Mouse (Mus musculus) hindlimb bud, embryonic 11.5 days (tissue): ENCODE results near the gene Vmn1r236.

ENCODE experiments used
- DNase-seq: peaks from one replicate; pipeline ENCODE4 v3.0.0-alpha.2; 2012; ENCODE audit warnings: low read depth, low spot score; ENCODE audit errors: extremely low spot score

Gene Vmn1r236

DNA sequence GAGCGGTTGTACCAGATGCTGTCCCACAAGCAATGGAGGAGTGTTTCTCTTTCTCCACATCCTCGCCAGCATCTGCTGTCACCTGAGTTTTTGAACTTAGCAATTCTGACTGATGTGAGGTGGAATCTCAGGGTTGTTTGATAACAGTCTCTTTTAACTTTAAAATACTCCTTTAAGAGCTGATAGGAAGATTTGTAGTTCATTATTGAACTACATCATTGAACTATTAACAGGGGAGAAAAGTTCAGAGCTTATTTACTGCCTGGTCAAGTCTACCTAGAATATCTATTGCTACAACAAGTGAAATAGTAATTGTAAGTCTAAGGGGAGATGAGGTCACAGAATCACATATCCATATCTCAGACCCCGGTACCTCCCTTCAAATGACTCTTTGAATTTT, at the start of gene Vmn1r236:
Gene Vmn1r236 (plus strand): TSS at position 301 of the 400 bp plus-strand sequence.
- DNase-seq, result no peak

DNA sequence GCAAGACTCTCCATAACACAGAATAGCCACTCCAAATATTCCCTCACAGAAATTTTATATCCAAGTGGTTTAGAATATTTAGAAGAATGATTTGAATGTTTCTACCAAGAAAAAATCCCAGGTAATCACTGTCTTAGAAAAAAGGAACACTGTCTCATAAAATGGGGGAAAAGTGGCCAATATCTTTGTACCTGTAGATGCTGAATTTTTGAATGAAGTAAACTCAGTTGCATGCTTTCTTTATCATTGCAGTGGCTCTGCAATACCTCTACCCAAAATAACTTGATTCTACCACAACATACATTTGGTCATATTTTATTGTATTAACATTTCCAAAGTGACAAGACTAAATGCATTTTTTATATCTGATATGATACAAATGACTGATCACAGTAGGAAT, 26.6 kb upstream of the Vmn1r236 start, which contains the start of gene Vmn1r235:
Gene Vmn1r235 (plus strand): TSS at position 301 of the 400 bp plus-strand sequence.
- no peak for DNase-seq

DNA sequence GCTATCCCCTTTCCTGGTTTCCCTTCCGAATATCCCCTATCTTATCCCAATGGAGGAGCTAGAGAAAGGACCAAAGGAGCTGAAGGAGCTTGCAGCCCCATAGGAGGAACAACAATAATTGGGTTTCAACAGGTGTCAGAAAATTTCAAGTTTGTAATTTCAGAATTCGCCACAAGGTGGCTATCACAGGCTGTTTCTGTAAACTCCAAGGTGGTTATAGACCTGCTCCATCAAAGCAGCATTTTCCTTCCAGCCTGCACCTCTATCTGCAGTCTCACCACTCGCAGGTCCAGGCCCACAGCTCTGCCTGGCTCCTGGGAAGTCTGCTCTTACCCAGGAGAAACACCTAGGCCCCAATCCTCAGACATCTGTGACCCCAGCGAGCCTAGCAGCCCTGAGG, 10.6 kb upstream of the Vmn1r236 start:
- peak; percentile 69 for DNase-seq

DNA sequence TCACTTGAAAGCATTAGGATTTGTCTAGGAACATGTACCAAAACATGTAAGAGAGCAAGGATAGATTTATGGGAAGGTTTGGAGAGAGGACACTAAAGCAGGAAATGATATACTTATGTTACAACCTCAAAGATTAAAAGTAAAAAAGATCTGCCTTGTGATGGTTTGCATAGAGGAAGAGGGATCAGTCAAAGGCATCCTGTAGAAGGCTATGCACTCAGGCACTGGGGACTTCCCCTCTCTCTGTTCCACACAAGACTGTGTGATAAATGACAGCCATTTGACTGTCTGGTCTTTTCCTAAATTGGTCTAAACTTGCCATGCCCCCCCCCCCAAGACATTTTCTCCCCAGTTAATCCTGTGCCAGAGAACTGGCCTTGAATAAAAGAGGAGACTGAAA, 1.7 kb downstream of the Vmn1r236 start:
- DNase-seq, result no peak

DNA sequence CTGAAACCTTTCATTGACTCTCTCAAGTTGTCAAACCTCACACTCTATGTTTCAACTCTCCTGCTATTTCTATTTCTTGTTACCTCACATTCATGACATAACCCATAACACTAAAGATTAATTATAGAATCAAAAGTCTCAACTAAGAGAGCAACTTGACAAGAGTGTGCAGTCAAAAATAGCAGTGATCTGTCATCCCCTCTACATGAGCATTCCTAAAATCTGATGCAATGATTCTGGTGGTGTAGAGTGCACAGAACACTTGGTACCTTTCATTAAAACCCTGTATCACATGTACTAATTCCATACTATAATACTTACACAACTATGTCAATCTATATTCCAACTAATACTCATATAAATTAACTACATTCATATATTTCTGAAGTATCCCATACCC, 7.0 kb downstream of the Vmn1r236 start:
- no peak for DNase-seq

DNA sequence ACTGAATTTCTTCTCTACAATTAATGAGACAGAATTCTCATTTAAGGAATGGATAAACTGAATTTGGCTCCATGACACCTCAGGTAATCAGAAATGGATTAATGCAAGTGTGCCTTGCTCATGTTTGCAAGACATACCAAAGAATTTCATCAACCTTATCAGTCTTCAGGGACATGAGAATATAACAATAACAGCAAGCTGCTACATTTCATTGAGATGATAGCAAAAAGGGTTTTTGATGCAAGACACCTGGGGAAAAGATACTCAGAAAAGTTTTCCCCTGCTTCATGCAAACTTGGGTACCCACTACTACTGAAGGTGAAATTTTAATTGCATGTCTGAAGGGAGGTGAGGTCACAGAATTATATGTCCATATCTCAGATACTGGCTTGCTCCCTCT, 28.8 kb downstream of the Vmn1r236 start, which contains the start of gene Vmn1r237:
Gene Vmn1r237 (plus strand): TSS at position 301 of the 400 bp plus-strand sequence.
- no peak for DNase-seq
